Mouse (Mus musculus) liver, adult 2 months (tissue): Measurements from ENCODE around the gene Cxcr5.

Source experiments
- CTCF ChIP-seq: fragments of 200-500 bp; IDR thresholded peaks from 2 replicates; pipeline ENCODE4 v1.5.1; 2011; ENCODE audit warnings: low read depth, low read length, control low read depth
- POLR2A ChIP-seq: fragments of 200-500 bp; IDR thresholded peaks from 2 replicates; pipeline ENCODE4 v1.6.1; 2011; ENCODE audit warnings: low read length, control low read depth; ENCODE audit not compliant: insufficient read depth; ENCODE audit errors: extremely low read depth

- TF ChIP-seq CTCF (no peak), POLR2A (no peak)
Measured at GRCm38 (mm10) chr9:44488416-44488815, 73.3 kb downstream of the Cxcr5 start.
